Mouse (Mus musculus) intestine, postnatal 0 days (tissue): ENCODE results near the gene Flt4. TPM values are rescaled to one million over a fixed set of nuclear protein-coding genes. Genes with fewer than 3 reads are reported as not detected.

Experiments used
- ATAC-seq: fragments of 200-750 bp; cut with Nextera tagmentation; 2 replicates; pipeline ENCODE4 v1.8.0; 2017; ENCODE audit warnings: mild to moderate bottlenecking, moderate TSS enrichment, moderate library complexity
- H3K27ac ChIP-seq: fragments of 300-500 bp; sonication (generic); 2 replicates; pipeline ENCODE4 v1.5.1; 2014; ENCODE audit warnings: mild to moderate bottlenecking, low read depth, low read length, moderate library complexity
- H3K27me3 ChIP-seq: fragments of 300-500 bp; sonication (generic); replicated peaks from 2 replicates; pipeline ENCODE4 v1.6.1; 2014; ENCODE audit warnings: low read length, mixed read lengths; ENCODE audit not compliant: control insufficient read depth, insufficient read depth
- H3K36me3 ChIP-seq: fragments of 300-500 bp; sonication (generic); 2 replicates; pipeline ENCODE4 v1.6.1; 2014; ENCODE audit warnings: mild to moderate bottlenecking, moderate library complexity; ENCODE audit not compliant: control insufficient read depth, insufficient read depth
- H3K4me1 ChIP-seq: fragments of 300-500 bp; sonication (generic); replicated peaks from 2 replicates; pipeline ENCODE4 v1.6.1; 2014; ENCODE audit warnings: antibody characterized with exemption, low read length, mixed read lengths; ENCODE audit not compliant: control insufficient read depth, insufficient read depth
- H3K4me2 ChIP-seq: fragments of 300-500 bp; sonication (generic); replicated peaks from 2 replicates; pipeline ENCODE4 v1.6.1; 2014; ENCODE audit warnings: low read depth, mild to moderate bottlenecking, moderate library complexity
- H3K4me3 ChIP-seq: fragments of 300-500 bp; sonication (generic); 2 replicates; pipeline ENCODE4 v1.5.1; 2014; ENCODE audit warnings: low read depth, low read length
- H3K9ac ChIP-seq: fragments of 300-500 bp; sonication (generic); 2 replicates; pipeline ENCODE4 v1.6.1; 2014; ENCODE audit warnings: mild to moderate bottlenecking, low read depth, low read length
- H3K9me3 ChIP-seq: fragments of 300-500 bp; sonication (generic); 2 replicates; pipeline ENCODE4 v1.6.1; 2016; ENCODE audit warnings: mixed run types; ENCODE audit not compliant: control insufficient read depth
- CTCF ChIP-seq: sonication (generic); IDR thresholded peaks from 2 replicates; pipeline ENCODE4 v1.5.1; 2016; ENCODE audit warnings: low read depth, mild to moderate bottlenecking, control low read depth, antibody characterized with exemption, moderate library complexity
- WGBS: fragments of 180-500 bp; shearing (Covaris S2); extraction: QIAGEN DNeasy Blood & Tissue Kit; methylation state at CpG from one replicate; pipeline ENCODE4 v1.1.7; 2014; 5-methylcytosine and 5-hydroxymethylcytosine counted together
- polyA plus RNA-seq: library from polyadenylated mRNA; unstranded; fragments of >200 nt; fragmentation: Nextera tagmentation; extraction: Ambion mirVana; gene quantifications from 2 replicates; pipeline ENCODE4 v1.2.1, GENCODE M21; 2015

The Flt4 gene
- polyA plus RNA-seq, 1 experiment from 2014 or later: 4.0 TPM

- H3K4me3 ChIP-seq: no peak overlapping the region
- H3K4me1 ChIP-seq: 0 out of 2 replicates have a peak, but pooled peaks cover 5% of the 10 kb centered on the region
- H3K27ac ChIP-seq: no peak overlapping the region
- 73% methylated on average over 7 of the region's 7 CpGs for whole genome bisulfite sequencing
- no peaks in the 10 kb centered on the region for H3K27me3 ChIP-seq
- no peaks in the 10 kb centered on the region for H3K36me3 ChIP-seq
- no peak overlapping the region for H3K4me2 ChIP-seq
- ATAC-seq: no peak
- TF ChIP-seq CTCF: no peak
- no peak overlapping the region for H3K9ac ChIP-seq
- no peaks in the 10 kb centered on the region for H3K9me3 ChIP-seq
Observed at GRCm38 (mm10) chr11:49659470-49659799, 50.4 kb downstream of the Flt4 start.

- no peak for TF ChIP-seq CTCF
- no peaks in the 10 kb centered on the region for H3K27me3 ChIP-seq
- 48% methylated on average over 15 of the region's 15 CpGs for WGBS
- no peaks in the 10 kb centered on the region for H3K36me3 ChIP-seq
- H3K4me3 ChIP-seq: no peak overlapping the region
- H3K4me2 ChIP-seq: no peak overlapping the region
- H3K27ac ChIP-seq: no peak overlapping the region
- ATAC-seq: no peak
- H3K4me1 ChIP-seq: 0 out of 2 replicates have a peak, but pooled peaks cover 5% of the 10 kb centered on the region
- H3K9ac ChIP-seq: no peak overlapping the region
- H3K9me3 ChIP-seq: no peaks in the 10 kb centered on the region
Observed at GRCm38 (mm10) chr11:49662292-49662780, 53.3 kb downstream of the Flt4 start.

- H3K9me3 ChIP-seq: no peaks in the 10 kb centered on the region
- H3K4me2 ChIP-seq: no peak within 1 kb of the TSS
- 50% methylated on average over 5 of the region's 5 CpGs for WGBS
- no peaks in the 10 kb centered on the region for H3K27me3 ChIP-seq
- ATAC-seq: no peak
- no peak within 1 kb of the TSS for H3K4me3 ChIP-seq
- H3K27ac ChIP-seq: no peak within 1 kb of the TSS
- H3K36me3 ChIP-seq: peaks cover 2% of the 10 kb centered on the region; the same call in 1 of the 2 replicates
- H3K9ac ChIP-seq: no peak within 1 kb of the TSS
- TF ChIP-seq CTCF: no peak
- H3K4me1 ChIP-seq: 0 out of 2 replicates have a peak, but pooled peaks cover 5% of the 10 kb centered on the region
Observed at GRCm38 (mm10) chr11:49663310-49663709, 54.2 kb downstream of the Flt4 start, which contains the start of gene Scgb3a1. TSS of gene Scgb3a1 (plus strand) at chr11:49663610.

DNA sequence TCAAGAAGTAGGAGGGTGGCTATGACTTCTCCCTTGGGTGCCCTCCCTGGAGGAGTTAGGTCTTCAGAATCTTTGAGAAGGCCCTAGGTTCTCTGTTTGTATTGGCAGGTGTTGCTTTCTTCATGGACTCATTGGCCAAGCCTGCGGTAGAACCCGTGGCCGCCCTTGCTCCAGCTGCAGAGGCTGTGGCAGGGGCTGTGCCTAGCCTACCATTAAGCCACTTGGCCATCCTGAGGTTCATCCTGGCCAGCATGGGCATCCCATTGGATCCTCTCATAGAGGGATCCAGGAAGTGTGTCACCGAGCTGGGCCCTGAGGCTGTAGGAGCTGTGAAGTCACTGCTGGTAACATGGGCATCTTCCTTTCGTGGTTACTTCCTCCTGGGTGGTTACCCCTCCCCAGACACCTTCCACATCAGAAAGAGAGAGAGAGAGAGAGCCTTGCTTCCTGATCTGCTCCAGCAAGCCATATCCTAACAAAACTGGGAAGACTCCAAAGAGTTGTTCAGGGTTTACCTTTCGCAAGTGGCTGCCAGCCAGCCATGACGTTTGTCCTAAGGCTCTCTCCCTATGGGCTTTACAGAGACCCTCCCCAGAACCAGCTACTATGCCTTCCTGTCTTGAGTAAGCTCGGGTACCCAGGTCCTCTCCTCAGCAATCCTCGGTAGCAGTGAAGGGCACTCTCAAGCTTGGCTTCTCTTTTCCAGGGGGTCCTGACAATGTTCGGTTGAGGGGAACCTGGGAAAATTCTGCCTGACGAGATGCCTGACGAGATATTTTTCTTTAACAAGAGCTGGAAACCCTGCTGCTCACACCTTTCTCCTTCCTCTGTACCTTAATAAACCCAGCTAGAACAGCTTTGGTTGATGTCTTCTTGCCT is 55.4 kb downstream of the Flt4 start:
- Histone ChIP-seq H3K27me3 (no peaks in the 10 kb centered on the region), H3K27ac (no peak overlapping the region), H3K4me1 (0 out of 2 replicates have a peak, but pooled peaks cover 5% of the 10 kb centered on the region), H3K9me3 (no peaks in the 10 kb centered on the region), H3K4me3 (no peak overlapping the region), H3K36me3 (peaks cover 3% of the 10 kb centered on the region; the same call in 1 of the 2 replicates), H3K4me2 (no peak overlapping the region), H3K9ac (no peak overlapping the region)
- WGBS: 75% methylated on average over 12 of the region's 12 CpGs
- no peak for TF ChIP-seq CTCF
- no peak for ATAC-seq

GRCm38 (mm10) chr11:49665462-49665861 is 56.4 kb downstream of the Flt4 start:
- no peak overlapping the region for H3K9ac ChIP-seq
- peaks cover 3% of the 10 kb centered on the region; the same call in 1 of the 2 replicates for H3K36me3 ChIP-seq
- no peak overlapping the region for H3K27ac ChIP-seq
- no peak for ATAC-seq
- no peaks in the 10 kb centered on the region for H3K27me3 ChIP-seq
- no peak overlapping the region for H3K4me2 ChIP-seq
- H3K4me1 ChIP-seq: 0 out of 2 replicates have a peak, but pooled peaks cover 5% of the 10 kb centered on the region
- no peak overlapping the region for H3K4me3 ChIP-seq
- 74% methylated on average over 4 of the region's 4 CpGs for WGBS
- no peak for TF ChIP-seq CTCF
- H3K9me3 ChIP-seq: no peaks in the 10 kb centered on the region

GRCm38 (mm10) chr11:49673433-49673832 is 64.4 kb downstream of the Flt4 start:
- H3K4me3 ChIP-seq: no peak overlapping the region
- TF ChIP-seq CTCF: 0 out of 2 replicates have a peak, but pooled peaks have one; percentile 15
- 82% methylated on average over 3 of the region's 3 CpGs for WGBS
- no peaks in the 10 kb centered on the region for H3K9me3 ChIP-seq
- no peak overlapping the region for H3K9ac ChIP-seq
- H3K4me2 ChIP-seq: no peak overlapping the region
- peaks cover 32% of the 10 kb centered on the region for H3K36me3 ChIP-seq
- no peaks in the 10 kb centered on the region for H3K4me1 ChIP-seq
- no peak for ATAC-seq
- H3K27me3 ChIP-seq: no peaks in the 10 kb centered on the region
- H3K27ac ChIP-seq: no peak overlapping the region
